Mouse (Mus musculus): ENCODE results near the gene Pxdn.

The Pxdn gene

GRCm38 (mm10) chr12:29952102-29952501, 14.7 kb downstream of the Pxdn start:
- no peak for DNase-seq (ENCODE audit: low read depth, low spot score)

- no peak for DNase-seq (ENCODE audit: low read depth, low spot score)
Measured at GRCm38 (mm10) chr12:29953999-29954398, 16.6 kb downstream of the Pxdn start.

GRCm38 (mm10) chr12:29954464-29954863, 17.1 kb downstream of the Pxdn start:
- no peak for DNase-seq (ENCODE audit: low read depth, low spot score)

- DNase-seq (ENCODE audit: low read depth, low spot score), result no peak
Measured at GRCm38 (mm10) chr12:29956969-29957368, 19.6 kb downstream of the Pxdn start.

GRCm38 (mm10) chr12:29958637-29959036, 21.2 kb downstream of the Pxdn start:
- DNase-seq (ENCODE audit: low read depth, low spot score), result no peak

- no peak for DNase-seq (ENCODE audit: low read depth, low spot score)
Measured at GRCm38 (mm10) chr12:29961041-29961440, 23.6 kb downstream of the Pxdn start.

- no peak for DNase-seq (ENCODE audit: low read depth, low spot score)
Measured at GRCm38 (mm10) chr12:29965016-29965415, 27.6 kb downstream of the Pxdn start.

- no peak for DNase-seq (ENCODE audit: low read depth, low spot score)
Measured at GRCm38 (mm10) chr12:29971795-29972464, 34.5 kb downstream of the Pxdn start.

- DNase-seq (ENCODE audit: low read depth, low spot score), result no peak
Measured at GRCm38 (mm10) chr12:29972533-29972932, 35.1 kb downstream of the Pxdn start.

- DNase-seq (ENCODE audit: low read depth, low spot score), result no peak
Measured at GRCm38 (mm10) chr12:29980076-29980475, 42.7 kb downstream of the Pxdn start.

GRCm38 (mm10) chr12:29981722-29982293, 44.4 kb downstream of the Pxdn start:
- no peak for DNase-seq (ENCODE audit: low read depth, low spot score)

- no peak for DNase-seq (ENCODE audit: low read depth, low spot score)
Measured at GRCm38 (mm10) chr12:29983190-29983589, 45.8 kb downstream of the Pxdn start.

- DNase-seq (ENCODE audit: low read depth, low spot score), result no peak
Measured at GRCm38 (mm10) chr12:29985126-29985525, 47.7 kb downstream of the Pxdn start.

- no peak for DNase-seq (ENCODE audit: low read depth, low spot score)
Measured at GRCm38 (mm10) chr12:29986241-29986640, 48.8 kb downstream of the Pxdn start.

GRCm38 (mm10) chr12:29998895-29999294, 61.5 kb downstream of the Pxdn start:
- DNase-seq (ENCODE audit: low read depth, low spot score), result no peak

- no peak for DNase-seq (ENCODE audit: low read depth, low spot score)
Measured at GRCm38 (mm10) chr12:30001951-30002350, 64.5 kb downstream of the Pxdn start.

GRCm38 (mm10) chr12:30003680-30004364, 66.4 kb downstream of the Pxdn start:
- DNase-seq (ENCODE audit: low read depth, low spot score), result no peak

GRCm38 (mm10) chr12:30004365-30004723, 66.9 kb downstream of the Pxdn start:
- no peak for DNase-seq (ENCODE audit: low read depth, low spot score)

- DNase-seq (ENCODE audit: low read depth, low spot score), result no peak
Measured at GRCm38 (mm10) chr12:30006586-30006985, 69.2 kb downstream of the Pxdn start.

GRCm38 (mm10) chr12:30008741-30009140, 71.3 kb downstream of the Pxdn start:
- no peak for DNase-seq (ENCODE audit: low read depth, low spot score)

GRCm38 (mm10) chr12:30015501-30015900, 78.1 kb downstream of the Pxdn start:
- DNase-seq (ENCODE audit: low read depth, low spot score), result no peak

GRCm38 (mm10) chr12:30017131-30017530, 79.7 kb downstream of the Pxdn start:
- DNase-seq (ENCODE audit: low read depth, low spot score), result no peak

GRCm38 (mm10) chr12:30020447-30020846, 83.0 kb downstream of the Pxdn start:
- no peak for DNase-seq (ENCODE audit: low read depth, low spot score)
